Mouse (Mus musculus) myocyte (in vitro differentiated cells): ENCODE measurements around the gene Pold2. TPM values are rescaled to one million over a fixed set of nuclear protein-coding genes. Genes with fewer than 3 reads are reported as not detected.

Source experiments
- H3K27me3 ChIP-seq: one replicate; pipeline ENCODE4 v1.6.1; 2011; ENCODE audit not compliant: control insufficient read depth, insufficient read depth, insufficient read length
- H3K36me3 ChIP-seq: one replicate; pipeline ENCODE4 v1.6.1; 2011; ENCODE audit not compliant: control insufficient read depth, insufficient read depth
- H3K4me2 ChIP-seq: one replicate; pipeline ENCODE4 v1.6.1; 2011; ENCODE audit warnings: low read depth, control low read depth
- H3K4me3 ChIP-seq: one replicate; pipeline ENCODE4 v1.5.1; 2011; ENCODE audit warnings: mild to moderate bottlenecking, control low read depth, moderate library complexity
- H3K79me2 ChIP-seq: one replicate; pipeline ENCODE4 v1.6.1; 2011; ENCODE audit not compliant: control insufficient read depth, insufficient read depth
- H3ac ChIP-seq: one replicate; pipeline ENCODE4 v1.6.1; 2011; ENCODE audit not compliant: control insufficient read depth, insufficient read length
- CEBPB ChIP-seq: IDR thresholded peaks from 2 replicates; pipeline ENCODE4 v1.6.1; 2011; ENCODE audit warnings: mild to moderate bottlenecking, moderate library complexity; ENCODE audit not compliant: poor library complexity, insufficient read depth, severe bottlenecking
- E2F4 ChIP-seq: IDR thresholded peaks from one replicate; pipeline ENCODE4 v1.6.1; 2011; ENCODE audit warnings: mild to moderate bottlenecking, control low read depth, moderate library complexity; ENCODE audit not compliant: insufficient read depth
- MAX ChIP-seq: IDR thresholded peaks from one replicate; pipeline ENCODE4 v1.6.1; 2011; ENCODE audit warnings: low read depth, mild to moderate bottlenecking, control low read depth
- MYOD1 ChIP-seq, 3 experiments: IDR thresholded peaks; one replicate each; pipeline ENCODE4 v1.6.1; 2011; ENCODE audit warnings: control low read depth in 2 of 3, low read depth in 2 of 3, mild to moderate bottlenecking in 2 of 3, moderate library complexity in 1 of 3; ENCODE audit not compliant: insufficient read length in 2 of 3, control insufficient read depth in 1 of 3
- MYOG ChIP-seq, 3 experiments: IDR thresholded peaks; one replicate each; pipeline ENCODE4 v1.6.1; 2011; ENCODE audit warnings: control low read depth in 2 of 3, low read depth in 2 of 3, mild to moderate bottlenecking in 2 of 3; ENCODE audit not compliant: insufficient read length in 2 of 3, control insufficient read depth in 1 of 3, insufficient read depth in 1 of 3
- POLR2A ChIP-seq: IDR thresholded peaks from one replicate; pipeline ENCODE4 v1.6.1; 2011; ENCODE audit warnings: low read depth, mild to moderate bottlenecking, control low read depth, moderate library complexity; ENCODE audit not compliant: insufficient read length
- POLR2AphosphoS2 ChIP-seq: IDR thresholded peaks from one replicate; pipeline ENCODE4 v1.6.1; 2011; ENCODE audit warnings: low read depth, control low read depth; ENCODE audit not compliant: insufficient read length
- REST ChIP-seq: IDR thresholded peaks from one replicate; pipeline ENCODE4 v1.6.1; 2011; ENCODE audit warnings: mild to moderate bottlenecking, control low read depth, moderate library complexity; ENCODE audit not compliant: insufficient read depth, insufficient read length
- SRF ChIP-seq: IDR thresholded peaks from one replicate; pipeline ENCODE4 v1.6.1; 2011; ENCODE audit warnings: low read depth; ENCODE audit not compliant: control insufficient read depth, insufficient read length
- TCF12 ChIP-seq: IDR thresholded peaks from one replicate; pipeline ENCODE4 v1.6.1; 2011; ENCODE audit warnings: mild to moderate bottlenecking, control low read depth; ENCODE audit not compliant: poor library complexity, insufficient read depth, severe bottlenecking
- TCF3 ChIP-seq: IDR thresholded peaks from one replicate; pipeline ENCODE4 v1.6.1; 2011; ENCODE audit warnings: low read depth, control low read depth; ENCODE audit not compliant: insufficient read length
- USF1 ChIP-seq: IDR thresholded peaks from one replicate; pipeline ENCODE4 v1.6.1; 2011; ENCODE audit warnings: low read depth, mild to moderate bottlenecking, control low read depth, moderate library complexity
- polyA plus RNA-seq: library from polyadenylated mRNA; unstranded; fragments of >200 nt; fragmentation: generic; extraction: Trizol; gene quantifications from one replicate; pipeline ENCODE4 v1.2.1, GENCODE M21; 2012; ENCODE audit warnings: missing spikeins

Gene Pold2
- polyA plus RNA-seq, 1 experiment, result 101 TPM

DNA sequence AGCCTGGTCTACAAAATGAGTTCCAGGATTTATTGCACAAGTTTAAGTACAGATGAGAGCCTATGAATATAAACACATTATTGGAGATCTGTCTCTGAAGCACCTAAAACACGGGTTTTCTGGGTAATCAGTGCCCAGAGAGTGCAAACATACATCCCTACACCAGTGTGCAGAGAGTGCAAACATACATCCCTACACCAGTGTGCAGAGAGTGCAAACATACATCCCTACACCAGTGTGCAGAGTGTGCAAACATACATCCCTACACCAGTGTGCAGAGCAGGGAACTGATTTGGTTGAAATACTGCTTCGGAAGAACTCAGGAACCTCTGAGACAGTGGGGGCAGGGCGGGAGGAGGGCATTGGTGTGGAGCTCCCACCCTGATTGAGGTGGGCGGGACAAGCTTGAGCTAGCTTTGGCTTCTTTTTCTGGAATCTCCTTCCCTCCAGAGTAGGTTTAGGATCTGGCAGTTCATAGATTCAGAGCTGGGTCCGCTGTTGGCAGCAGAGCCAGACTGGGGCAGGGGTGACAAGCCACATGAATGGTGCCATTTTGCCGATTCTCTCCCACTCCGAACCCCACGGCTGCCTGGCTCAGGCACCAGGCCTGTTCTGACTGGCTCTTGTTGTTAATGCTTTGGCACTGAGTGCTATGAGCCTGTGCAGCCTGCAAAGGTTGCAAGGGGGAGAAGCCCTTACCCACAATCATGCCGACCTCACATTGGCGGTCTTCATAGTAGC lies 27.9 kb upstream of the Pold2 start:
- Histone ChIP-seq H3K36me3 (no peaks in the 10 kb centered on the region), H3K27me3 (peaks cover 19% of the 10 kb centered on the region)

DNA sequence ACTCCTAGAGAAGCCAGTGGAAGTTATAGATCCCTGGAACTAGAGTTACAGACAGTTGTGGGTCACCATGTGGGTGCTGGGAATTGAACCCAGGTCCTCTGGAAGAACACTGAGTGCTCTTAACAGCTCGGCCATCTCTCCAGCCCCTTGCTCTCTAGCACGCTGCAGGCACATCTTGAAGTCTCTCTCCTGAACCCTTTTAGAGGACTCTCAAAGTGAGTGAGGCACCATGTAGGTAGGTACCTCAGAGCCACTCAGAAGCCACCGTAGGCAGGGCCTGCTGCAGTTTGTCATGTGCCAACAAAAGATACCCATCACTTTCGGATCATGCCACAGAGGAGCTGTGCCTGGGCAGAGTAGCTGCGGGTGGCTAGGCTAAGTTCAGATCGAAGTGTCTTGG lies 26.8 kb upstream of the Pold2 start:
- no peaks in the 10 kb centered on the region for H3K36me3 ChIP-seq
- no peak for TF ChIP-seq MYOD1 (IDR thresholded peaks at IDR 0.05; ENCODE audit: control insufficient read depth in 1 of 3, insufficient read length in 2 of 3, low read depth in 2 of 3)
- no peak for TF ChIP-seq REST
- no peak for TF ChIP-seq USF1
- no peak for TF ChIP-seq MAX
- TF ChIP-seq CEBPB, result no peak
- TF ChIP-seq POLR2A, result no peak
- TF ChIP-seq SRF, result no peak
- TF ChIP-seq MYOG (IDR thresholded peaks at IDR 0.05; ENCODE audit: control insufficient read depth in 1 of 3, insufficient read depth in 1 of 3, insufficient read length in 2 of 3, low read depth in 2 of 3), result no peak
- no peak for TF ChIP-seq TCF3
- TF ChIP-seq TCF12, result no peak
- no peak for TF ChIP-seq E2F4
- H3ac ChIP-seq, result no peak overlapping the region
- peaks cover 10% of the 10 kb centered on the region for H3K27me3 ChIP-seq
- no peaks in the 10 kb centered on the region for H3K79me2 ChIP-seq
- no peak overlapping the region for H3K4me3 ChIP-seq
- no peak overlapping the region for H3K4me2 ChIP-seq

More for the DNA sequence above, 27.9 kb upstream of the Pold2 start:
- Histone ChIP-seq H3K4me2 (no peak overlapping the region), H3K79me2 (no peaks in the 10 kb centered on the region), H3K4me3 (no peak overlapping the region), H3ac (no peak overlapping the region)
- TF ChIP-seq CEBPB (no peak), USF1 (no peak), SRF (no peak), MYOD1 (IDR thresholded peaks at IDR 0.05; ENCODE audit: control insufficient read depth in 1 of 3, insufficient read length in 2 of 3, low read depth in 2 of 3) (no peak), POLR2A (no peak), POLR2AphosphoS2 (no peak), TCF12 (no peak)

GRCm38 (mm10) chr11:5904357-5904756 lies 26.3 kb upstream of the Pold2 start:
- Histone ChIP-seq H3K36me3 (no peaks in the 10 kb centered on the region), H3ac (no peak overlapping the region), H3K4me2 (no peak overlapping the region), H3K27me3 (peaks cover 10% of the 10 kb centered on the region), H3K79me2 (no peaks in the 10 kb centered on the region), H3K4me3 (no peak overlapping the region)
- no peak for TF ChIP-seq CEBPB
- TF ChIP-seq POLR2A, result no peak
- no peak for TF ChIP-seq MAX
- TF ChIP-seq MYOD1 (IDR thresholded peaks at IDR 0.05; ENCODE audit: control insufficient read depth in 1 of 3, insufficient read length in 2 of 3, low read depth in 2 of 3), result no peak
- TF ChIP-seq REST, result no peak
- TF ChIP-seq SRF, result no peak
- no peak for TF ChIP-seq USF1
- no peak for TF ChIP-seq POLR2AphosphoS2
- no peak for TF ChIP-seq TCF3
- TF ChIP-seq MYOG (IDR thresholded peaks at IDR 0.05; ENCODE audit: control insufficient read depth in 1 of 3, insufficient read depth in 1 of 3, insufficient read length in 2 of 3, low read depth in 2 of 3), result no peak
- TF ChIP-seq E2F4, result no peak
- TF ChIP-seq TCF12, result no peak

GRCm38 (mm10) chr11:5903844-5904243 lies 25.8 kb upstream of the Pold2 start:
- TF ChIP-seq CEBPB, result no peak
- TF ChIP-seq TCF3, result no peak
- TF ChIP-seq POLR2AphosphoS2, result no peak
- TF ChIP-seq E2F4, result no peak
- TF ChIP-seq MAX, result no peak
- no peak for TF ChIP-seq TCF12
- no peak for TF ChIP-seq SRF
- TF ChIP-seq REST, result no peak
- no peak for TF ChIP-seq MYOD1 (IDR thresholded peaks at IDR 0.05; ENCODE audit: control insufficient read depth in 1 of 3, insufficient read length in 2 of 3, low read depth in 2 of 3)
- no peak for TF ChIP-seq MYOG (IDR thresholded peaks at IDR 0.05; ENCODE audit: control insufficient read depth in 1 of 3, insufficient read depth in 1 of 3, insufficient read length in 2 of 3, low read depth in 2 of 3)
- TF ChIP-seq POLR2A, result no peak
- TF ChIP-seq USF1, result no peak

More at GRCm38 (mm10) chr11:5903844-5904243, 25.8 kb upstream of the Pold2 start:
- Histone ChIP-seq H3K4me3 (no peak overlapping the region), H3K79me2 (no peaks in the 10 kb centered on the region), H3K36me3 (no peaks in the 10 kb centered on the region), H3K27me3 (peaks cover 10% of the 10 kb centered on the region), H3K4me2 (no peak overlapping the region), H3ac (no peak overlapping the region)
